Mouse (Mus musculus): Measurements from ENCODE around the gene Lmx1b. TPM values are rescaled to one million over a fixed set of nuclear protein-coding genes. Genes with fewer than 3 reads are reported as not detected.

The Lmx1b gene
- polyA plus RNA-seq, 1 experiment from 2014 or later = not detected

GRCm38 (mm10) chr2:33555573-33555972 is 84.7 kb downstream of the Lmx1b start:
- 0 out of 2 replicates have a peak, but pooled peaks cover 5% of the 10 kb centered on the region for H3K27me3 ChIP-seq (ENCODE audit: insufficient read depth, low read length)
- H3K9me3 ChIP-seq (ENCODE audit: low read length) = no peaks in the 10 kb centered on the region
- no peak overlapping the region for H3K9ac ChIP-seq (replicated peaks)
- TF ChIP-seq EP300 (IDR thresholded peaks at IDR 0.05; ENCODE audit: low read depth) = no peak
- TF ChIP-seq CTCF (IDR thresholded peaks at IDR 0.05; ENCODE audit: low read depth) = no peak
- WGBS (ENCODE audit: insufficient replicate concordance) = 66% methylated on average over 8 of the region's 8 CpGs
- H3K4me1 ChIP-seq (ENCODE audit: insufficient read depth) = no peaks in the 10 kb centered on the region
- H3K4me3 ChIP-seq (ENCODE audit: low read depth, low read length) = no peak overlapping the region
- no peak overlapping the region for H3K4me2 ChIP-seq (ENCODE audit: low read depth, low read length)
- H3K36me3 ChIP-seq (replicated peaks; ENCODE audit: insufficient read depth, low read length) = no peaks in the 10 kb centered on the region
- H3K27ac ChIP-seq (ENCODE audit: low read depth) = no peak overlapping the region
- DNase-seq (no peak), ATAC-seq (no peak)

GRCm38 (mm10) chr2:33552672-33553071 is 87.6 kb downstream of the Lmx1b start:
- Histone ChIP-seq H3K27ac (ENCODE audit: low read depth) (no peak overlapping the region), H3K9me3 (ENCODE audit: low read length) (no peaks in the 10 kb centered on the region), H3K27me3 (ENCODE audit: insufficient read depth, low read length) (no peaks in the 10 kb centered on the region), H3K4me3 (ENCODE audit: low read depth, low read length) (no peak overlapping the region), H3K4me2 (ENCODE audit: low read depth, low read length) (no peak overlapping the region), H3K36me3 (replicated peaks; ENCODE audit: insufficient read depth, low read length) (no peaks in the 10 kb centered on the region), H3K4me1 (ENCODE audit: insufficient read depth) (no peaks in the 10 kb centered on the region), H3K9ac (replicated peaks) (no peak overlapping the region)
- DNase-seq (no peak), ATAC-seq (no peak)
- TF ChIP-seq CTCF (IDR thresholded peaks at IDR 0.05; ENCODE audit: low read depth) = peak; percentile 44
- no peak for TF ChIP-seq EP300 (IDR thresholded peaks at IDR 0.05; ENCODE audit: low read depth)
- 48% methylated on average over 5 of the region's 5 CpGs for WGBS (ENCODE audit: insufficient replicate concordance)

GRCm38 (mm10) chr2:33547595-33547994 is 92.7 kb downstream of the Lmx1b start:
- H3K27me3 ChIP-seq (ENCODE audit: insufficient read depth, low read length) = peaks cover 34% of the 10 kb centered on the region
- H3K4me2 ChIP-seq (ENCODE audit: low read depth, low read length) = no peak overlapping the region
- ATAC-seq = no peak
- H3K27ac ChIP-seq (ENCODE audit: low read depth) = no peak overlapping the region
- DNase-seq = no peak
- H3K9ac ChIP-seq (replicated peaks) = no peak overlapping the region
- peaks cover 6% of the 10 kb centered on the region for H3K4me1 ChIP-seq (ENCODE audit: insufficient read depth)
- no peak for TF ChIP-seq CTCF (IDR thresholded peaks at IDR 0.05; ENCODE audit: low read depth)
- TF ChIP-seq EP300 (IDR thresholded peaks at IDR 0.05; ENCODE audit: low read depth) = no peak
- WGBS (ENCODE audit: insufficient replicate concordance) = 69% methylated on average over 2 of the region's 2 CpGs
- H3K9me3 ChIP-seq (ENCODE audit: low read length) = no peaks in the 10 kb centered on the region
- H3K36me3 ChIP-seq (replicated peaks; ENCODE audit: insufficient read depth, low read length) = no peaks in the 10 kb centered on the region
- no peak overlapping the region for H3K4me3 ChIP-seq (ENCODE audit: low read depth, low read length)

- ATAC-seq (no peak), DNase-seq (no peak)
- Histone ChIP-seq H3K9me3 (ENCODE audit: low read length) (no peaks in the 10 kb centered on the region), H3K9ac (replicated peaks) (no peak overlapping the region), H3K36me3 (replicated peaks; ENCODE audit: insufficient read depth, low read length) (no peaks in the 10 kb centered on the region), H3K4me2 (ENCODE audit: low read depth, low read length) (no peak overlapping the region), H3K4me1 (ENCODE audit: insufficient read depth) (peaks cover 6% of the 10 kb centered on the region), H3K27me3 (ENCODE audit: insufficient read depth, low read length) (peaks cover 37% of the 10 kb centered on the region), H3K27ac (ENCODE audit: low read depth) (no peak overlapping the region), H3K4me3 (ENCODE audit: low read depth, low read length) (no peak overlapping the region)
- 28% methylated on average over 6 of the region's 6 CpGs for WGBS (ENCODE audit: insufficient replicate concordance)
- TF ChIP-seq EP300 (IDR thresholded peaks at IDR 0.05; ENCODE audit: low read depth) (no peak), CTCF (IDR thresholded peaks at IDR 0.05; ENCODE audit: low read depth) (no peak)
Observed at GRCm38 (mm10) chr2:33546879-33547278, 93.4 kb downstream of the Lmx1b start.

GRCm38 (mm10) chr2:33546051-33546450 is 94.3 kb downstream of the Lmx1b start:
- Histone ChIP-seq H3K9ac (replicated peaks) (no peak overlapping the region), H3K9me3 (ENCODE audit: low read length) (no peaks in the 10 kb centered on the region), H3K27ac (ENCODE audit: low read depth) (no peak overlapping the region), H3K4me1 (ENCODE audit: insufficient read depth) (peaks cover 6% of the 10 kb centered on the region), H3K36me3 (replicated peaks; ENCODE audit: insufficient read depth, low read length) (no peaks in the 10 kb centered on the region), H3K4me3 (ENCODE audit: low read depth, low read length) (no peak overlapping the region), H3K27me3 (ENCODE audit: insufficient read depth, low read length) (peaks cover 40% of the 10 kb centered on the region), H3K4me2 (ENCODE audit: low read depth, low read length) (no peak overlapping the region)
- TF ChIP-seq CTCF (IDR thresholded peaks at IDR 0.05; ENCODE audit: low read depth) = no peak
- TF ChIP-seq EP300 (IDR thresholded peaks at IDR 0.05; ENCODE audit: low read depth) = no peak
- 74% methylated on average over 5 of the region's 5 CpGs for WGBS (ENCODE audit: insufficient replicate concordance)
- ATAC-seq = no peak
- DNase-seq = no peak

- Histone ChIP-seq H3K4me3 (ENCODE audit: low read depth, low read length) (peak overlapping the region; percentile 32; the same call in 1 of the 2 replicates), H3K36me3 (replicated peaks; ENCODE audit: insufficient read depth, low read length) (no peaks in the 10 kb centered on the region), H3K9me3 (ENCODE audit: low read length) (no peaks in the 10 kb centered on the region), H3K9ac (replicated peaks) (no peak overlapping the region), H3K4me2 (ENCODE audit: low read depth, low read length) (no peak overlapping the region), H3K27me3 (ENCODE audit: insufficient read depth, low read length) (peaks cover 46% of the 10 kb centered on the region), H3K27ac (ENCODE audit: low read depth) (no peak overlapping the region), H3K4me1 (ENCODE audit: insufficient read depth) (peaks cover 6% of the 10 kb centered on the region)
- no peak for TF ChIP-seq EP300 (IDR thresholded peaks at IDR 0.05; ENCODE audit: low read depth)
- no peak for TF ChIP-seq CTCF (IDR thresholded peaks at IDR 0.05; ENCODE audit: low read depth)
- 24% methylated on average over 16 of the region's 16 CpGs for WGBS (ENCODE audit: insufficient replicate concordance)
- DNase-seq (no peak), ATAC-seq (no peak)
Observed at GRCm38 (mm10) chr2:33544781-33545566, 95.3 kb downstream of the Lmx1b start.
